Comparison of ENCODE assay signal across 27 mouse cellular contexts in the genomic region with DNA sequence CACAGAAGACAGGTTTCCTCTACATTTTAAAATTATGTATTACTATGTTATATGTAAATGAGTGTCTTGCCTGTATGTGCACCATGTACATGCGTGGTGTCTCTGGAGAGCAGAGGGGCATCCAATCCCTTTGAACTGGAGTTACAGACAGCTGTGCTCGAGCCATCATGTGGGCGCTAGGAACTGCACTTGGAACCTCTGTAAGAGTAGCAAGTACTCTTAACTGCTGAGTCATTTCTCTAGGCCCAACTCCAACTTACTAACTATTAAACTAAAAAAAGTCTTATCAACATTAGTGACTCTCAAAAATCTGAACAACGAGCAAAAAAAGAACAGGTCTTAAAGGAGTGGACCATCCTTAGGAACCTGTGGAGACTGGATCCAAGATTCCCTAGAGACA.
DNase-seq lines count a peak whose midpoint lies in the region; ATAC-seq and TF ChIP-seq lines count a peak whose summit lies in the region.
"Had no signal": no experiment of that assay in that cellular context is flagged by ENCODE, and none has a peak within 500 bp of the region (broad histone marks: within the 10 kb centered on the region; RNA-seq: fewer than 3 reads in every experiment).

No protein-coding gene starts in this region.

- H3K4me1 ChIP-seq in liver, embryonic 14.5 days (replicated peaks; ENCODE audit: control insufficient read depth in 2 of 2, insufficient read depth in 2 of 2, low read length in 1 of 2): peaks cover 4 to 14% of the 10 kb centered on the region in 2 experiments; a peak in 3 of 4 replicates
- peaks cover 53% of the 10 kb centered on the region for H3K4me1 ChIP-seq in liver, embryonic 12.5 days
- H3K4me1 ChIP-seq: midbrain, embryonic 12.5 days had no signal

- no peak overlapping the region for H3K9ac ChIP-seq in liver, embryonic 14.5 days (replicated peaks)
- no peak overlapping the region for H3K9ac ChIP-seq in liver, embryonic 12.5 days
- H3K9ac ChIP-seq: embryonic facial prominence, embryonic 12.5 days; forebrain, embryonic 13.5 days; heart, embryonic 13.5 days; hindbrain, embryonic 15.5 days; liver, embryonic 13.5 days; lung, embryonic 15.5 days; midbrain, embryonic 12.5 days had no signal

- no peaks in the 10 kb centered on the region; the same call in none of the 2 replicates for H3K36me3 ChIP-seq in liver, embryonic 14.5 days (replicated peaks; ENCODE audit: control insufficient read depth, insufficient read depth, low read depth)
- H3K36me3 ChIP-seq in liver, embryonic 12.5 days: peaks cover 19% of the 10 kb centered on the region
- H3K36me3 ChIP-seq: embryonic facial prominence, embryonic 12.5 days; hindbrain, embryonic 15.5 days; lung, embryonic 15.5 days; midbrain, embryonic 12.5 days had no signal

- no peak for TF ChIP-seq CTCF in gastrocnemius, adult 2 months (IDR thresholded peaks at IDR 0.05)
- TF ChIP-seq CTCF in liver, embryonic 14.5 days (IDR thresholded peaks at IDR 0.05; ENCODE audit: low read depth): no peak

- H3K27me3 ChIP-seq in liver, embryonic 14.5 days (ENCODE audit: control insufficient read depth, insufficient read depth, low read length): no peaks in the 10 kb centered on the region
- H3K27me3 ChIP-seq in liver, embryonic 12.5 days (replicated peaks): no peaks in the 10 kb centered on the region
- H3K27me3 ChIP-seq: embryonic facial prominence, embryonic 12.5 days; forebrain, embryonic 13.5 days; heart, embryonic 13.5 days; hindbrain, embryonic 15.5 days; liver, embryonic 13.5 days; lung, embryonic 15.5 days; midbrain, embryonic 12.5 days had no signal

- no peak overlapping the region for H3K4me2 ChIP-seq in liver, embryonic 14.5 days (ENCODE audit: low read depth)
- H3K4me2 ChIP-seq in liver, embryonic 12.5 days: no peak overlapping the region
- H3K4me2 ChIP-seq: embryonic facial prominence, embryonic 12.5 days; forebrain, embryonic 13.5 days; heart, embryonic 13.5 days; hindbrain, embryonic 15.5 days; liver, embryonic 13.5 days; lung, embryonic 15.5 days; midbrain, embryonic 12.5 days had no signal

- intact Hi-C loops in gastrocnemius, adult 2 months (cut with DNase I): no loop called here

- TF ChIP-seq EP300 in liver, embryonic 14.5 days (IDR thresholded peaks at IDR 0.05; ENCODE audit: low read depth): no peak

- peak; percentile 31; the same call in 1 of the 2 replicates for ATAC-seq in liver, embryonic 14.5 days (ENCODE audit: insufficient read depth)
- ATAC-seq in liver, embryonic 12.5 days: no peak
- peak; percentile 70 for ATAC-seq in megakaryocyte-erythroid progenitor cell, adult 5-6 weeks (replicated peaks; ENCODE audit: low FRiP score, low TSS enrichment, poor library complexity, severe bottlenecking)
- ATAC-seq: CD4-positive, CD25-positive, alpha-beta regulatory T cell, adult 4 months; forebrain, embryonic 13.5 days had no signal

- H3K9me3 ChIP-seq in liver, embryonic 14.5 days (ENCODE audit: control insufficient read depth, low read length): no peaks in the 10 kb centered on the region
- H3K9me3 ChIP-seq in liver, embryonic 12.5 days (replicated peaks): no peaks in the 10 kb centered on the region
- H3K9me3 ChIP-seq: embryonic facial prominence, embryonic 12.5 days; forebrain, embryonic 13.5 days; heart, embryonic 13.5 days; hindbrain, embryonic 15.5 days; limb, embryonic 10.5 days; liver, embryonic 13.5 days; lung, embryonic 15.5 days; midbrain, embryonic 12.5 days had no signal

- DNase-seq in gastrocnemius, adult 2 months: no peak
- no peak for DNase-seq in gastrocnemius, postnatal 4 days (ENCODE audit: low spot score in 2 of 2)
- peak in 2 of 3 experiments; percentile 26 to 31 for DNase-seq in liver, embryonic 14.5 days (ENCODE audit: low read depth in 3 of 3, low spot score in 3 of 3)
- DNase-seq in brain, adult 2 months (ENCODE audit: low read depth, low spot score): peak; percentile 40
- DNase-seq in cerebellum, postnatal 4 days (ENCODE audit: low spot score in 2 of 2): no peak
- DNase-seq in adrenal gland, adult 8-10 months: no peak
- DNase-seq: adrenal gland, postnatal 10 days; cerebellum, adult 11-12 months; cerebellum, postnatal 10 days; heart, postnatal 14 days; kidney, adult 9 months; kidney, postnatal 14 days; liver, embryonic 13.5 days; right cerebral cortex, postnatal 25 days; spleen, adult 18-20 months had no signal

- 52% methylated on average over 4 of the region's 4 CpGs for WGBS in liver, embryonic 14.5 days (ENCODE audit: insufficient replicate concordance)
- 63% methylated on average over 4 of the region's 4 CpGs for WGBS in liver, embryonic 12.5 days (ENCODE audit: insufficient replicate concordance)

- no peak overlapping the region for H3K4me3 ChIP-seq in gastrocnemius, adult 2 months
- H3K4me3 ChIP-seq in liver, embryonic 14.5 days (ENCODE audit: insufficient read depth in 1 of 2, low read depth in 2 of 2, low read length in 2 of 2): no peak overlapping the region
- H3K4me3 ChIP-seq in liver, embryonic 12.5 days: no peak overlapping the region
- H3K4me3 ChIP-seq: embryonic facial prominence, embryonic 12.5 days; erythroblast, embryonic 14.5 days; forebrain, embryonic 13.5 days; heart, embryonic 13.5 days; hindbrain, embryonic 15.5 days; limb, embryonic 10.5 days; liver, embryonic 13.5 days; lung, embryonic 15.5 days; midbrain, embryonic 12.5 days had no signal

- H3K27ac ChIP-seq in gastrocnemius, adult 2 months: peak overlapping the region; percentile 55
- H3K27ac ChIP-seq in liver, embryonic 14.5 days: no peak overlapping the region
- H3K27ac ChIP-seq in liver, embryonic 12.5 days: no peak overlapping the region
- H3K27ac ChIP-seq: embryonic facial prominence, embryonic 12.5 days; forebrain, embryonic 13.5 days; heart, embryonic 13.5 days; hindbrain, embryonic 15.5 days; limb, embryonic 10.5 days; liver, embryonic 13.5 days; lung, embryonic 15.5 days; macrophage; midbrain, embryonic 12.5 days had no signal

Comparison
In these comparisons a context has a peak if more than half of its experiments do, and no peak if none do; other contexts are left out.
1. DNase-seq: peak in liver, embryonic 14.5 days (2 of 3) and brain, adult 2 months (single experiment); none in gastrocnemius, adult 2 months (single experiment), gastrocnemius, postnatal 4 days (0 of 2), cerebellum, postnatal 4 days (0 of 2) and adrenal gland, adult 8-10 months (single experiment).